Mouse (Mus musculus) gastrocnemius, adult 18-20 months (tissue): Measurements from ENCODE around the gene Gabarap. TPM values are rescaled to one million over a fixed set of nuclear protein-coding genes. Genes with fewer than 3 reads are reported as not detected.

Experiments
- DNase-seq: peaks from one replicate; pipeline ENCODE4 v3.0.0; 2021; ENCODE audit warnings: low spot score
- total RNA-seq, 2 experiments: library from RNA; stranded (reverse); gene quantifications; 2 replicates each; pipeline ENCODE4 v1.2.3; 2021

Gene Gabarap
- total RNA-seq, 2 experiments from 2014 or later = 211 to 222 TPM

DNA sequence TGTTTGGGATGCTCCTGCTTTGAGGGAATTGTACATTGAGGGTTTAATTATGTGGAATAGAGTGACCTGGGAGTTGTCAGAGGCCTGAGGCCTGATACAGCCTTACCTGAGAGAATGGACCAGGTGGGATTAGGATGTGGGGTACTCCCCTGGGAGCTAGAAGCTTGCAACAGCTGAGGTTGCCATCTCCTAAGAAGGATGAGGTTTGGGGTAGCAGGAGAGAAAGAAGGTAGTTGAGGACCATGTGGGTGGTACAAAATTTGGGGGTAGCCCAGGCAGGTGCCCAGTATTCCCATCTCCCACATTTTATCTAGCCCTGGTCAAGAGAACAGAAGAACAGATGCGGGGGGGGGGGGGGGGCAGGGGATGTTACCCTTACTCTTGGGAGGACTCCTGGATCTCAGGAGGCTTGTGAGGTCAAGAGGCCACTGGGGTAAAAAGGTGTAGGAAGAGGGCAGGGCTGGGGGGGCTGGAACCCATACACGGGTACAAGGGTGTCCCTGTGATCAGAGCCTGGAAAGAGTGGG lies 28.6 kb downstream of the Gabarap start:
- no peak for DNase-seq

DNA sequence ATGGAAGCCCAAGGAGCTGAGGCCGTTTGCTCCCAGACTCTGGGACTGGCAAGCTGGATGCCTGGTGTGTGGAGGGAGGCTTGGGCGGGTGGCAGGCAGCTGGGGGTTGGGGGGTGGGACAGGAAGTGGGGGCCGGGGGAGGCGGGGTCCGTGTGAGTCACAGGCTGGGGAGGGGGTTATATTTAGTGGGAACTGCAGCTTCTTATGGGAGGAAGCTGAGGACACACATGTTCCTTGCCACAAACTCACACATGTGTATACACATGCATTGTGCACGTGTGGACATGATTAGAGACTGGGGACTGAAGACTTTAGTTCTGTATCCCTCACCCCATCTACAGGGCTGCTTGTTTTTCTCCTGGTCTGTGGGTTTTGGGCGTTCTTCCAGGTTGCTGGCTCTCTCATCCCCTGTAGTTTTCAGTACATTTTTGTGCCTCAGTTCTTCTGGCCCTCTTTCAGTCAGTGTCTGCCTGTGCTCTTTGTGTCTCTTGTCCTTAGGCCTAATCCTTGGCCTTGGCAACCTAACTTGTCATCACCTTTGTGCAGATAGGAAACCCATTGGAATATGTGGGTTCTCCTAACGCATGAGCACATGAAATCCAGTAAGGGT lies 29.2 kb downstream of the Gabarap start:
- no peak for DNase-seq

DNA sequence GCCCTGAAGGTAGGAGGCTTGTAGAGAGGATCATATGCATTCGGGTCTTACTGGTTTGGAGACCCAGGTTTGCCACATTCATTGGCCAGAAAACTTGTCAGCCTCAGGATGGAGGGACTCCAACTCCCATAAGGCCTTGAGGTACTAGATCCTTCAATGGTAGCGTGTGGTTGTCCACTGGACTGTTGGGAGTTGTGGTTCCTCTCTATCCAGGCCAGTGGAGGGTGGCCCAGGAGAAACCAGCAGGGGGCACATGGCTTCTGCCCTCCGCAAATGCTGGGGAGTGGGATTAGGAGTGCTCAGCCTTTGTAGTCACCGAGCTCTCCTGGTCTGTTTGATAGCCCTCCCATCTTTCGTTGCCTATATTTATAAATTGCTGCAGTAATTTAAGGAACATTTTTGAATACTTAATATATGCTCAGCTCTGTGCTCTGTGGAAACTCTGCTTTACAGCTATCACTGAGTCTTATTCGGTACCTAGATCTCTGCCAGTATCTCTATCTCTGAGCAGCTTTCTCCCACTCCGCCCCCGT lies 29.9 kb downstream of the Gabarap start:
- DNase-seq = peak; percentile 87

DNA sequence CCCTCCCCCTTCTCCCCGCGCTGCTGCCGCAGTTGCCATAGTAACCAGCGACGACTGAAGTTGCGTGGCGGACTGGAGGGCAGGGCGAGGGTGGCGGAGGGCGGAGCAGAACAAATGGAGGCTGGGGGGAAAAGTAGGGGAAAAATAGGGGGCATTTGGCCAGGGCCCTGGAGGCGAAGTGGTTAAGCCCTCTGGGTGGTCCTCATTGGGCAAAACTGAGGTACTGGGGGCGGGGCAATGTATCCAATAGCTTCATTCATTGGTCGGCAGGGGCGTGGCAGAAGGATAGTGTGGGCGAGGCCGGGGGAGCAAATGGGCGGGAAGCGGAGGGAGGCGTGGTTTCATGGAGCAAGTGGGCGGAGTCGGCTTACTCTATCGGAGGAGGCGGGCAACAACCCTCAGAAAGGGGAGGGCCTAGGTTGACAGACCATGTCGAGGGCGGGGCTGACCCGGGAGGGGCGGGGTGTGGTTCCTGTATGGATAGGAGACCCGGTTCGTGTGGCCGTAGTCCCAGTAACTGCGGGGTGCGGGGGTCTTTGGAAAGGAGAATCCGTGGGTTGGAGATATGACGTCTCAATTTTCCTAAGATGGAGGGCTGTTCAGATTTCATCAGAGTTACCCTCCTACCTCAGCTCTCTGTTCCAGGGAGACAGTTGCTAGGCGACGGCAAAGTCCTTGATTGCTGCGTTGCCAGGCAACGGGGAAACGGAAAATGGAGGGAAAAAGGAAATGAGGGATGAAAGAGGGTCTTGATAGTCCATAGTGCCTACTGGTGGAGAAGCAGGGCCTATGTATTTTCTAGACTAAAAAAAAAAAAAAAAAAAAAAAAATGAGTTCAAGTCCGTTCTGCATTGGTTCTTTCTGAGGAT lies 30.6 kb downstream of the Gabarap start:
- DNase-seq = peak; percentile 99

DNA sequence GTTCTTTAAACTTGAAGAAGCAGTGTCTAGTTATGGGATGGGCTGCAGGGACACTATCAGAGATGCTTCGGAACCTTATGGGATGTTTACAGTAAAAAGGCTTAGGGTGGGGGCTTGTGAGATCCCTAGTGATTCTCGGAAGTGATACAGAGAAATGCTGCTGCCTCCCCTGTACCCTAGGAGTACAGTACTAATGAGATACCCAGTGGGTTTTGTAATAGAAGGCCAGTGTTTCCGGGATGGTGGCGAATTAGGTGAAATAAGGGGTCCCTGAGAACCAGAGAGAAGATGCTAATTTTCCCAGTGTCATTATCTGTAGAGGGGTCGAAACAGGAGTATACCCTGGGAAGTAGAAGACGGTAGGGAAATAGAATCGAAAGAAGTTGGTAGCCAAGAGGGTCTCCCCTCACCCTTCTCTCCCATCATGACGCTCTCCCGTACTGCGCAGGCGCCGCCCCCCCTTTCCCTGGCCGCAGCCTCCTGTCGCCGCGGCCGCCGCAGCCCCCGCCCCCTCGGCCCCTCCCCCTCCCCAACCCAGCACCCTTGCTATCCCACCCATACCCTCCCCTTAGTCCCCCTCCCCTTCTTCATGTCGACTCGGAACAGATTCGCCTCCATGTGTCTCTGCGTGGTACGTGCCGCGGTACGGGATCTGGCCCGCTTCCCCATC lies 32.7 kb downstream of the Gabarap start:
- no peak for DNase-seq

DNA sequence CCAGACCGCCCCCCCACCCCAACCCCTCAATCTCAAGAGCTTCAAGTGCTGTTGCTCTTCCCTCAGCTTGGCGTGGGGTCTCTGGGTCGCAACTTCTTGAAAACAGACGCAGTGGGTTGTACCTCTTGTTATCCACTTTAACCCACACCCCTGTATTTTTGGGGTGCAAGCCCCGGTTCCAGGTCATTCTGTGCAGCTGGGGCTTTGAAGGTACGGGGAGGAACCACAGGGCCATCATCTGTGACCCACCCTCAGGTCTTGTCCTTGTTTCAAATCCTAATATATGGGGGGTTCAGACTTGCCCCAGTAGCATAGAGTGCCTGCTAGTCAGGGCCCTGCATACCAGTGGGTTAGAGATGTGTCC lies 33.2 kb downstream of the Gabarap start:
- no peak for DNase-seq

DNA sequence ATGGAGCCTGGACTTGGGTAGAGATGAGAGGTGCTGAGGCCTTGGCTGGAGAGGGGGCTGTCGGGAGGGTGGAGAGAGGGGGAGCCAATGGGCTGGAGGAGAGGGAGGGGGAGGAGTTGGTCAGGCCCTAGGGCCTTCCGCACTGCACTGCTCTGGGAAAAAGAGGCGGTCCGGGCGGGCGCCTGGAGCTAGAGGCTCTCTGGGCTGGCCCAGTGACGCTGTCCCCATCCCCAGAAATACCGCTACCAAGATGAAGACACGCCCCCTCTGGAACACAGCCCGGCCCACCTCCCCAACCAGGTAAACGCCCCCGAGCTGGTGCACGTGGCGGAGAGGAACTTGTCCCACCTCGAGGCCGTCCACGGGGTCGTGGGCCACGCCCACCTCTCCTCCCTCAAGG lies 35.7 kb downstream of the Gabarap start:
- DNase-seq = peak; percentile 53

DNA sequence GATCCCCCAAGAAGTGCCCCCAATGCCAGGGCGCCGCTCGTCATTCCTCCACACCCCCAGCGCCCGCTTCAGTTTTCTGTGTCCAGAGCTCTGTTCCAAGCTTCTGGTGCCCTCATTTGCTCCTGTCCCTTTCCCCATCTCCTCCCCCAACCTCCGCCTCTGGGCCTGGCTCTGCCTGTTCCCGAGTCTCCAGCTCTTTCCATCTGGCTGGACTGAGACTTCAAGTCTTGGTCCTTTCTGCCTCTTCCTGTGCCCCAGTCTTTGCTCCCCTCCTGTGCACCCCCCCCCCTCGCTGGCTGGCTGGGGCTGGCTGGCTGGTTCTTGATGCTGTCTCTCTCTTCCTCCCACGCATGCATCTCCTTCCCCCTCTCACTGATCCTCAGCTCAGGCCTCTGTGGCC lies 36.5 kb downstream of the Gabarap start:
- no peak for DNase-seq

DNA sequence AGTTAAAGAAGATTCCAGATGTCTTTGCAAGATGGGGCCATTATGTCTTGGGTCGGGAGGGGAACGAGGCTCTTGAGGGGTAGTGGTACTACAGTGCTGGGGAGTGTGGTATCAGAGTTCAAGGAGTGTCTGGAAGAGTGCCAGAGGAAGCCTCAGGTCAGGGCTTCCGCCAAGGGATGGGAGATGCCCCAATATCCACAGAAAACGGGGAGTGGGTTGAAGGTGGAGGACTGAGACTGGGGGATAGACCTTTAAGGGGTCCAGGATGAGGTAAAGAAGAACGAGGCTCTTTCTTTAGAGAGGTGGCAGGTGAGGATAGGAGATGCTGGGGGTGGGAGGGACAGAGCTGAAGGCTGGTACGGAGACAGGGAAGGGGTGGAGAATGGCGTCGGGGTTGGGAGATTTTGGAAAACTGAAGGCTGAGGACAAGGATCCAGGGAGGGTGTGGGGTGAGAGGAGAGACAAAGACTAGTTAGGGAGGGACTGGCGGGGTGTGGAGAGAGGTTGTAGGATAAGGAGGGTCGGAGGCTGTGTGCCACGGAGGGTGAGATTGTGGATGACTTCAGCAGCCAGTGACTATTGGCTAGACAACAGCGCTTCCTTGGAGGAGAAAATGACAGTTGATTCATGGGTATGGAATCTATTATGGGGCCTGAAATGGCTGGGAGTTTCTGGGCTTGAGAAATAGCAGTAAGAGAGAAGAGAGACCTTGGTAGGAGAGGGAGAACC lies 37.6 kb downstream of the Gabarap start:
- DNase-seq = peak; percentile 41

DNA sequence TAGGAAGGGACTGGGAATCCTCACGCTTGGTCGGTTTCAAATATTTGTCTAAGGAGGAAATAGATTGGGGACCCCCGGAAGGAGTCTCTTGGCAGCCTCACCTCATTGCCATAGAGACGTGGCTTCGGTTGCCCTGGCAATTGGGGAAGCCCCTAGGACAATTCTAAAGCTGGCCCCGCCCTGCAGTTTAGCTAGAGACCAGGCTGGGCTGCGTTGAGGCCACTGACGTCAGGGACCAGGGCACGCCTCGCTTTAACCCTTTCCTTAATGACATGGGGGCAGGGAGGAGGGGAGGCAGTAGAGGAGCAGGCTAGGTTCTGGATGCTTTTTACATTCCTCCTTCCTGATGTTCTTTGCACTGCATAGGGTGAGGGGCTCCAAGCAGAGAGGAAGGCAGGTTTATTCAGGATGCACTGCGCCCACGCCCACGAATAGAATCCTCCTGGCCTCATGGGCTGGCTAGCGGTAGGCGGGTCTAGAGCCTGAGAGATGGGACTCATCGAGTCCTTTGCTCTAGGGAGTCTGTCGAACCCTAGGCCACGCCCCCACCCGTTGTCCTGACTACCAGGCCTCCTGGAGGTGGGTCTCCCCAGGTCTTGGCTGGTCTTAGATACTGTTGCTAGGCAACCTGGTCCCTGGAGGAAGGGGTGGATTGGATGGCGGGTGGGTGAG lies 38.3 kb downstream of the Gabarap start:
- DNase-seq = peak; percentile 88

DNA sequence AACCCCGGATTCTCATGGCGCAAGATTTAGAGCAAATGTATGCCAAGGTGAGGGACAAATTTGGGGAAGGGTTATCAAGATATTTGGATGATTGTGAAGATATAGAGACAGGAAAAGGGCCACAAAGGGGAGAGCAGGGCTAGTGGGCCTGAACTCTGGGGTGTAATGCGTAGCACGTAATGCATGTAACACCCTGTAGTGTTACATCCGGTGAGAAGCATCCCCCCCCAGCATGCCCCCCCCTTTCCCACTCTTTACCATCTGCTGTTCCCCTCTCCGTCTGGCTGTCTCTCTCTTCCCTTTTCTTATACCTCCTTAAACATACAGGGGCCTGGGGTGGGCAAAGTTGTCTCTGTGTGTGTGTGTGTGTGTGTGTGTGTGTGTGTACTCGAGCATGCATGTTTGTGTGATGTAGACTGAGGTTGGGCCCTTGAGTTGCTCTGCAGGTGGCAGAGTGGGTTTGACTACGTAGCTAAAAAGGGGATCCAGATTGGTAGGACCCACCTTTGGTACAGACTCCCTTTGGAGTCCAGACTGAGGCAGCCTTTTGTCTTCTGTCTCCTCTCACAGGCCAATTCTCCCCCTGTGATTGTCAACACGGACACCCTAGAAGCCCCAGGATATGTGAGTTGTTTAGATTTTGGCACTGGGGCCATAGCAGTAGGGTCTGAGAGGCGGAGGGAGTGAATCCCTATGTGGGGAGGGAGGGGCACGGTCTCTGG lies 39.0 kb downstream of the Gabarap start:
- DNase-seq = no peak

DNA sequence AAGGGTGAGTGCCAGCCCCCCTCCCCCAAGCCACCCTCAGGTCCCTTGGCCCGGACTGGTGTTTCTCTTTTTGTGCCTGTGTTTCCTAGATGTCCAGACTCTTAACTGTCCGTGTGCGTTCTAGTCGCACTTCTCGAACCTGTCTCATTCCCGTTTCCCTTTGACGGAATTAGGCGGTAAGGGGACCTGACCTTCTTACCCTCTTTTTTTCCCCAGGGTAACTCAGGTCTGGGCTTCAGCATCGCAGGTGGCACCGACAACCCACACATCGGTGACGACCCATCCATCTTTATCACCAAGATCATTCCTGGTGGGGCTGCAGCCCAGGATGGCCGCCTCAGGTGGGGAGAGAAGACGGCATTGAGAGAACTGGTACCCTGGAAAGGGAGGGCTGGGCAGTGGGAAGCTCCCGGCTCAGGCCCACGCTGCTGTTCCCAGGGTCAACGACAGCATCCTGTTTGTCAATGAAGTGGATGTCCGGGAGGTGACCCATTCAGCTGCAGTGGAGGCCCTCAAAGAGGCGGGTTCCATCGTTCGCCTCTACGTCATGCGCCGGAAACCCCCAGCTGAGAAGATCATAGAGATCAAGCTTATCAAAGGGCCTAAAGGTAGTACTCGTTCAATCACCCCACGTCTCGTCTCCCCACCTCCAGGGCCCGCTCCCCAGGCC lies 39.8 kb downstream of the Gabarap start:
- no peak for DNase-seq

DNA sequence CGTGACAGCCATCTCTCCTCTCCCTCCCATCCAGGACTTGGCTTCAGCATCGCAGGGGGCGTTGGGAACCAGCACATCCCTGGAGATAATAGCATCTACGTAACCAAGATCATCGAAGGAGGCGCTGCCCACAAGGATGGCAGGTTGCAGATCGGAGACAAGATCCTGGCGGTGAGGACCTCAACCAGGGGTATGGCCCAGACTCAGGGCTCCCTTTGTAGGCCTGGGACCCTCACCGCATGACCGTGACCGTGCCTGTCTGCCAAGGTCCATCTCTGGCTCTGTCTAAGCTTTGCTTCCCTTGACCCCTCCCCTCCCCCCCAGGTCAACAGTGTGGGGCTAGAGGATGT lies 40.4 kb downstream of the Gabarap start:
- no peak for DNase-seq

DNA sequence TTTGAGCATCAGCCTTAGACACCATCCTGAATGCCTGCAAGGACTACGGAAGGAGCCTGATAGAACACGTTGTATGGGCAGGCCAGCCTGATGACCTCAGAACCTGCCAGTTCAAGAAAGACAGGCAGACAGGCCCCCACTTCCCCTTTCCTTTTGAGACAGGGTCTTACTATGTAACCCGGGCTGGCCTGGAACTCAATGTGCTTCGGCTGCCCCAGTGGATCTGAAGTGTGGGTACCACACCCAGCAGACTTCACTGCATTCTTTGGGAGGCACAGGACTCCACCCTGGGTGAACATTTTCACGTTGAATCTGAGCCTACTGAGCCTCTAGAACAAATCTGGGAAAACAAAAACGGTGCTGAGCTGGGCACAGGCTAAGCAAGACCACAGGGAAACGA lies 47.2 kb downstream of the Gabarap start:
- no peak for DNase-seq

DNA sequence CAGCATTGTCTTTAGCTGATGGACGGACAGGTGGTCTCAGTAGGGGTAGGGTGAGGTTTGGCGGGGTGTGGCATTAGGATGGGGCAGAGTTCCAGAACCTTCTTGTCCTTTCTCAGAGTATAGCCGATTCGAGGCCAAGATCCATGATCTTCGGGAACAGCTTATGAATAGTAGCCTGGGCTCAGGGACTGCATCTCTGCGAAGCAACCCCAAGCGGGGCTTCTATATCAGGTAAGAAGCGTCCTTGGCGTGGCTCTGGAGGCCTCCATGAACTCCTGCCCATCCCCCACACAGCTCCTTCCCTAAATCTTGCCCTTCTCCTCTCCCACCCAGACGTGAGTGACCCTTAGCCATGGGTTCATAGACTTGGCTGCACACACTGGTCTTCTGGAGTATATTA lies 48.7 kb downstream of the Gabarap start:
- no peak for DNase-seq

DNA sequence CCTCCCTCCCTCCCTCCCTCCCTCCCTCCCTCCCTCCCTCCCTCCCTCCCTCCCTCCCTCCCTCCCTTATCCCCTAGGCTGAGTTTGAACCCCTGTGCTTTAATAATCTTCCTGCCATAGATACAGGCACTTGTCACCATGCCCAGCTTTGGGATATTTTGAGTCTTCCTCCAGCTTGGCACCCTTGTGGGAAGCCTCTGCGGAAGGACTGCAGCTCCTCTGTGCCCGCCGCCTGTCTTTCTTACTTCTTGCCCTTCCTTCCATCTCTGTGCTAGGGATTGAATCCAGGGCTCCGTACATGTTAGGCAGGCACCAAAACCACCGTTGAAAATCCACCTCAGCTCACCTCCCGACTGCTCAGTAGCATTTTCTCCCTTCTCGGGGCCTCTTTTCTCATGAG lies 49.2 kb downstream of the Gabarap start:
- no peak for DNase-seq

DNA sequence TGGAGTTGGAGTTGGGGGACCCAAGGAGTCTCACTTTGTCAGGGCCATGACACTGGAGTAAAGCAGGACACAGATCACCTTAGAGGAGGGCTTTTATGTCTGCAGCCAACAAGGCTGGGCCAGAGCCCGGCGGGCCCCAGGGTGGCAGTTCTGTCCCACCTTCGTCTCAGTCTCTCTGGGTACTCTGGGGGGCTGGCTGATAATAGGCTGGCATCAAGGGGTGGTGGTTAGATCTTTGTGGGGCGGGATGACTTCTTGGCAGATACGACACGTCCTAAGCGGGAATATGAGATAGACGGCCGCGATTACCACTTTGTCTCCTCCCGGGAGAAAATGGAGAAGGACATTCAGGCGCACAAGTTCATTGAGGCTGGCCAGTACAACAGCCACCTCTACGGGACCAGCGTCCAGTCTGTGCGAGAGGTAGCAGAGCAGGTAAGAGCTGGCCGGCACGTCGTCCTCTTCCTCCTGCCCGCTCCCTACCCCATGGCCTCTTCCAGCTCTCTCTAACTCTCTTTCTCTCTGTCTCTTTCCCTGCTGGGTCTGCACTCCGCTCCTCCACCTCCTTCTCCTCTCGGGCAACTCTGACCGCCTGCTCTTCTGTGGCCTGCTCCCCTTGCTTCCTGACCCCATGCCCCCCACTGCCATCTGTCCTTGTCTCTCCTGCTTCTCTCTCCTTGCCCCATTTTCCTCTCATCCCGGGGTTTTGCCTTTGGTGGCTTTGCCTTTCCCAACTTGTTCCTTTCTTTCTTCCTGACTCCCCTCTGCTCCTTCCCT lies 51.6 kb downstream of the Gabarap start:
- DNase-seq = no peak

DNA sequence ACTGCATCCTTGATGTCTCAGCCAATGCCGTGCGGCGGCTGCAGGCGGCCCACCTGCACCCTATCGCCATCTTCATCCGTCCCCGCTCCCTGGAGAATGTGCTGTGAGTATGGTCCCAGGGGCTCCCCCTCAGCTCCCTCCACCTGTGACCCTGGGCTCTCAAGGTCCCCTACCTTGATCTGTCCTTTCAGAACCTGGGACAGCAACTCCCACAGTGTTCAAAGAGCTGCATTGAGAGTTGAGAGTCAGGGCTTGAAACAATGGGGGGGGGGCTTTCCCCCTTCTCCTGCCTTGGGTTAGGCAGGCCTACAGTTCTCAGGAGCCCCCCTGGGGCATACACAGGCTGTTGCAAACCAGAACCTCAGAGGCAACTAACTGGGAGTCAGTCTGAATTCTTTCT lies 52.7 kb downstream of the Gabarap start:
- no peak for DNase-seq
